Mouse (Mus musculus): ENCODE results near the gene Olfr243.
"Not testable (repeated sequence)": the region's sequence is repeated elsewhere in the genome, so short reads cannot be mapped to it uniquely, and the experiment has no call there.

GRCm38 (mm10) chr7:103767687-103768086 is 53.2 kb downstream of the Olfr243 start:
- not testable (repeated sequence) for TF ChIP-seq CTCF (IDR thresholded peaks at IDR 0.05; ENCODE audit: low read depth)
- peak; percentile 37; the same call in 1 of the 2 replicates for TF ChIP-seq EP300 (IDR thresholded peaks at IDR 0.05; ENCODE audit: low read depth)

Data from liver, embryonic 14.5 days (tissue).